Mouse (Mus musculus) lung, postnatal 0 days (tissue): ENCODE measurements around the gene Wdr25.

ENCODE experiments used
- CTCF ChIP-seq: IDR thresholded peaks from 2 replicates; pipeline ENCODE4 v1.5.1; 2016; ENCODE audit warnings: antibody characterized with exemption, mild to moderate bottlenecking
- EP300 ChIP-seq: IDR thresholded peaks from 2 replicates; pipeline ENCODE4 v1.6.1; 2016; ENCODE audit warnings: antibody characterized with exemption, mild to moderate bottlenecking, control low read depth

DNA sequence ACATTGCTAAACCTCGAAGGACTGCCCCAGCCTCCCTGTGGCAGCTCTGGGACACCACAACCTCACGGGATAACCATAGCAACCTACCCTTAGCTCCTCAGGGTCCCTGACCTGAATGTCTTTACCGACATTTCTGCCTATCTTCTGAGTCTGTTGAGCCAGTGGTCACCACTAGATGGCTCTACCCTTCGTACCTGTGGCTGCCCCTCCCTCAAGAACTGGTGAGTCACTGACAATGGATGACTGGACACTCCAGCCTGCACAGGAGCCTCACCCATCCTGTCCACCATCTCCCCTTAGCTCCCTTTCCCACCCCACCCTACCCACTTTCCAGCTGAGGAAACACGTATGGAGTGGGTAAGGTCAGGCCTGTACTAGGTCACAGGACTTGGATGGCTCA, 151.1 kb downstream of the Wdr25 start:
- TF ChIP-seq CTCF (peak; percentile 62), EP300 (no peak)
